Mouse (Mus musculus): ENCODE results near the gene Strip1. TPM values are rescaled to one million over a fixed set of nuclear protein-coding genes. Genes with fewer than 3 reads are reported as not detected.
"Not testable (repeated sequence)": the region's sequence is repeated elsewhere in the genome, so short reads cannot be mapped to it uniquely, and the experiment has no call there.

The Strip1 gene
- total RNA-seq (2017): 17.2 and 21.6 TPM in 2 replicates

GRCm38 (mm10) chr3:107631523-107631958, at the start of gene Strip1:
Strip1 (minus strand) TSS chr3:107631694.
- ATAC-seq (replicated peaks; ENCODE audit: low read depth, poor library complexity, severe bottlenecking): peak; percentile 95

DNA sequence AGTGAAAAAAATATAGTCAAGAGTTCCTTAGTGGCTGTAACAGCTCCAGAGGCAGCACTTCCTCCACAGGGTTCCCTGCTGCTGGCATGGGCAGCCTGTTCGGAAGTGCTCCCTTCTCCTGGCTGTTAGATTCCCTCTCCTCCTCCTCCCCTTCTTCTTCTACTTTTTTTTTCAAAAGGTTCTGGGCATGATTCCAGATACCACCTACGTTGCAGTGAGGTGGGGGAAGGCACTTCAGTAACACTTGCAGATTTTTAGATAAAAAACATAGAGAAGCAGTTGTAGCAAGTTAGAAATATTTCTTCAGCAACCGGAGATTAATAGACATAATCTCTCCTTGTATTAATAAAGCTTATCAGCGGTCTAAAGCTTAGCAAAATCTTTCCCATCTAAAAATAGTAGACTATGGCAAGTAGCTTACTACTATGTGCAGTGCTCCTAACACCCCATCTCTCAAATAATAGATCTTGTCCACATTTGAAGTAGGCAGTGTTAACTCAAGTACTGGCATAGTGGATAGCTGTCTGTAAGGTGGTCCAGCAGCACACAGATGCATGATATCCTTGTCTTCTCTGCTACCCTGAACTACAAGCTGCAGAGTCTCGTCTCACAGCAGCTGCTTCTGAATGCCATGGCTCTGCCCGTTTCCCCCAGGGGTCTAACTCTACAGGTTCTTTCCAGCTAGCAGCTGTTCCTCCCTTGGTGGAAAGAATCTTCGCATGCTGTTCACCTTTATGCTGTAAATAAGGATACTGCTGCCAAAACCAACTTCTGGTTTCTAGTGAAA, 49.5 kb upstream of the Strip1 start:
- peak; percentile 69; the same call in 1 of the 2 replicates for ATAC-seq (replicated peaks; ENCODE audit: low read depth, poor library complexity, severe bottlenecking)

- ATAC-seq (replicated peaks; ENCODE audit: low read depth, poor library complexity, severe bottlenecking): peak; percentile 50; the same call in 1 of the 2 replicates
Measured at GRCm38 (mm10) chr3:107671509-107671908, 40.0 kb upstream of the Strip1 start.

- no peak for ATAC-seq (replicated peaks; ENCODE audit: low read depth, poor library complexity, severe bottlenecking)
Measured at GRCm38 (mm10) chr3:107670500-107670899, 39.0 kb upstream of the Strip1 start.

- ATAC-seq (replicated peaks; ENCODE audit: low read depth, poor library complexity, severe bottlenecking): no peak
Measured at GRCm38 (mm10) chr3:107668786-107669185, 37.3 kb upstream of the Strip1 start.

DNA sequence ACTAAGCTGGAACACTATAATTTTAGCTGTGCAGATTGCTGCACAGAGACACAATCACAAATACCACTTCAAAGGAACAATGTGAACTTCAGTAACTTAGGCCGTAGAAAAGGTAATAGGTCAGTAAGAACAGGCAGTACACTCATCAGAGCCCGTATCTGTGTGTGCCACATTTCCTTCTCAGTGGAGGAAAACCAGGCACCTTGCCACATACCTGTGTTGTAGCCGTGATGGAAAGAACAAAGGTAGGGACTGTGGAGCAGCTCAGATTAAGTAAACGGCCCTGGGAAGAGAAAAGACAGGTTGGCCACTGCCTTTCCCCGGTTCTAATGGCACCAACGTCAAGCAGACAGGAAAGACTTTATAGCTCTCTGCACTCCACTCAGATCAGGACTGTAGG, 35.9 kb upstream of the Strip1 start:
- ATAC-seq (replicated peaks; ENCODE audit: low read depth, poor library complexity, severe bottlenecking): no peak

DNA sequence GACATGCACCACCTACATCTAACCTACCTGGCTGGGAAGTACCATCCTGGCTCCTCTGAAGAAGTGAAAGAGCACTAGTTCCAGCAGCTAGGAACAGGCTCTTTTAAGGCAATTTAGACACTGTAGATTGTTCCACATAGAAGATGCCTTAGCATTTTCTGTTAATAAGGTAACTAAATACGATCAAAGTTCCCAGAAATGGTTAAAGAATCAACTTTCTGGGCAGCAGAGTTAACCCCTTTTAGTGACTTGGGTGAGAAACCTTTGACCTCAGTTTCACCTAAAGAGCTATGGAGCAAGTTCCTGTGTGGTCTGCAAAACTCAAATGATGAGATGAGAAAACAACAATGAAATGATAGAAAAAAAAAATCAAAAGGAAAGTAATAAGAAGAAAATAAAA, 33.1 kb upstream of the Strip1 start:
- no peak for ATAC-seq (replicated peaks; ENCODE audit: low read depth, poor library complexity, severe bottlenecking)

GRCm38 (mm10) chr3:107659000-107659399, 27.5 kb upstream of the Strip1 start:
- no peak for ATAC-seq (replicated peaks; ENCODE audit: low read depth, poor library complexity, severe bottlenecking)

DNA sequence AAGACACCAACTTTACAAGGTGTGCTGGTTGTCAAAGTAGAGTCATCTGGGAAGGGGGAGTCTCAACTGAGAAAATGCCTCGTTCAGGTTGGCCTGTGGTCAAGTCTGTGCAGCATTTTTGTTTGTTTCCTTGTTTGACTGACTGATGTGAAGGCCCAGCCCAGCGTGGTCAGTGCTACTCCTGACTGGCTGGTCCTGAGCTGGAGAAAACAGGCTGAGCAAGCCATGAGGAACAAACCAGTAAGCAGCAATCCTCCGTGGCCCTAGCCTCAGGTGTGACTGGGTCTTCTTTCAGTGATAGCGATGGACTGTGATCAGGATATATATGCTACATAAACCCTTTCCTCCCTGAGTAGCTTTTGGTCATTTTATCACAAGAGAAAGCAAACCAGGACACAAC, 25.4 kb upstream of the Strip1 start:
- no peak for ATAC-seq (replicated peaks; ENCODE audit: low read depth, poor library complexity, severe bottlenecking)

DNA sequence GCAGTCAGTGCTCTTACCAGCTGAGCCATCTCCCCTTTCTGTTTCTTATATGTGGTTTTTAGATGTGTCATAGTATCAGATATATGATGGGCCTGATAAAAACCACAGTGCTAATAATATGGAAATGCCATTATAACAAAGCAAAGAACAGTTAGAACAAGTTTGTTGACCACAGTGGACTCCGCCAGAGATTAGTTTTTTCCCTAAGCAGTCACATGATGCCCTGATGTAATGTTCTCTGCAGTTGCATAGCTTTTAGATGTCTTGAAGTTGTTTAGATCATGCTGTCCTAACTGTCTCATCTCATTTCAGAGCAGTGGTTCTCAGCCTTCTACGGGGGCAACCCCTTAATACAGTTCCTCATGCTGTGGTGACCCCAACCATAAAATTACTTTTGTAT, 24.7 kb upstream of the Strip1 start:
- ATAC-seq (replicated peaks; ENCODE audit: low read depth, poor library complexity, severe bottlenecking): no peak

DNA sequence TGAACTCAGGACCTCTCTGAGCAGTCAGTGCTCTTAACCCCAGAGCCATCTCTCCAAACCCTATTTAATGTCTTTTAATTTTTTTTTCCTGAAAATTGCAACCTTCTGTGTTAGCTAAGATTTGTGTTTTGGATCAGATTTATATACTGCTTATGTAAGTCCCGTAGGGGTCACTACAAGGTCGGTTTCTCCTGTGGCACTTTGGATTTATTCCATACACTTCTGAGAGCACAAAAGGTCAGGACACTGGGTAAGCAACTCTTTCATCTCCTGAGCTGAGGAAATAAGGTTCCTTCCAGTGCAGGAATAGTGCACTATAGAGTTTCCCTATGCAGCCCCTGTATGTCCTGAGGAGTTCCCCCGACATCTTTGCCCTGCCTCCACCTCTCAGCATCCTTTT, 24.0 kb upstream of the Strip1 start:
- no peak for ATAC-seq (replicated peaks; ENCODE audit: low read depth, poor library complexity, severe bottlenecking)

DNA sequence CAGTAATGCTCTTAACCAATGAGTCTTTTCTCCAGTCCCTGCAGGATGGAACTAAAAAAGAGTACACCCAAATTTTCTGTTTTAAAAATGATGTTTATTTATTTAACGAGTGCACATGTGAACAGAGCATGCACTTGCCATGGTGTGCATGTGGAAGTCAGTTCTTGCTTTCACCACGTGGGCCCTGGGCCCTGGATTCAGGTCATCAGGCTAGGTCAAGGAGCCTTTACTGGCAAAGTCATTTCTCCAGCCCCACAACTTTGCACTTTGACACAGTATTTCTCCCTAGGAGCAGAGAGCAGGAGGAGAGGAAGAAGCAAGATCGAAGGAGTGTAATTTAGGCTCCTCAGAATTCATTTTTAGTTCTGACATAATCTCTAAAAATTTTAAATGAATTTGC, 23.4 kb upstream of the Strip1 start:
- no peak for ATAC-seq (replicated peaks; ENCODE audit: low read depth, poor library complexity, severe bottlenecking)

DNA sequence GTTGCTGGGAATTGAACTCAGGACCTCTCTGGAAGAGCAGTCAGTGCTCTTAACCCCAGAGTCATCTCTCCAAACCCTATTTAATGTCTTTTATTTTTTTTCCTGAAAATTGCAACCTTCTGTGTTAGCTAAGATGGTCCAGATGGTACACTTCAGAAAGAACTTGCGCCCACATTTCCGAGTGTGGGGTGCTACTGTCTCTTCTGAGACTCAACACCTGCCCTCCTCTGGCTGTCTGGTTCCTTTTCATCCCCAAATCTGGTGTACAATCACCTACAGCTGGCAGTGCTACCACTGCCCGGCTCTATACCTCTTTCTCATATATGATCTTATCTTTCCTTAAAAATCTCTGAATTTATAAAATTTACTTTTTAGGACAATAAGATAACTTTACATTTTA, 21.5 kb upstream of the Strip1 start:
- no peak for ATAC-seq (replicated peaks; ENCODE audit: low read depth, poor library complexity, severe bottlenecking)

- ATAC-seq (replicated peaks; ENCODE audit: low read depth, poor library complexity, severe bottlenecking): not testable (repeated sequence)
Measured at GRCm38 (mm10) chr3:107650276-107650675, 18.8 kb upstream of the Strip1 start.

DNA sequence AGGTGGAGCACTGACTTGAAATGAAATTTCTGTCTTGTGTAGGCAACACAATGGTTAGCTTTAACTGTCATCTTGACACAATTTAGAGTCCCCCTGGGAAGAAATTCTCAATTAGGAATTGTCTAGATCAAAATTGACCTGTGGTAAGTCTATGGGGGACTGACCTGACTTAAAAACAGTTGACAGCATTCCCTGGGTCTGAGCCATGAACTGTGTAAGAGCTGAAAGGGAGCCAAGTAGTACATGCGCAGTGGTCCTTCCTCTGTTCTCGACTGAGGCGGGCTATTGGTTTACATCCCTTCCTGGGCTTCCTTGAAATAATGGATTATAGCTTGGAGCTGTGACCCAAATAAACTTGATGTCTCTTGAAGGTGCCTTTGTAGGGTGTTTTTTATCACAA, 15.5 kb upstream of the Strip1 start:
- ATAC-seq (replicated peaks; ENCODE audit: low read depth, poor library complexity, severe bottlenecking): no peak

DNA sequence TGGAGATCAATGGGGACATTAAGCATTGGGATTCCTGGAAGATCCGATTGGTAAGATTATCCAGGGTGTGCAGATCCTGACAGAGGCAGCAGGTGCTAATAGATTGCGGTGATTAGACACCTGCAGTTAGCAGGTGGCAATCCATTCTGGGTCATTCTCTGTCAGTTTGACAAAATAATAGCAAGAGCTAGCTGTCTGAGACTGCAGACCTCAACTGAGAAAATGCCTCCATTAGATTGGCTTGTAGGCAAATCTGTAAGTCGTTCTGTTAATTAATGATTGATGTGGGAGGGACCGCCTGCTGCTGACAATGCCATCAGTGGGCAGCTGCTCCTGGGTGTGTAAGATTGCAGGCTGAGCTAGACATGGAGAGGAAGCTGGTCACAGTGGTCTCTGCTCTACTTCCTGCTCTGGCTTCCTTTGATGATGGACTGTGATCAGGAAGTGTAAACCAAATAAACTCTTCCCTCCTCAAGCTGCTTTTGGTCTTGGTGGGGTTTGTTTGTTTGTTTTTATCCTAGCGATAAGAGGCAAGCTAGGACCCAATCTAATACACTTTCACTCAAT, 6.2 kb upstream of the Strip1 start:
- peak; percentile 93 for ATAC-seq (replicated peaks; ENCODE audit: low read depth, poor library complexity, severe bottlenecking)

- ATAC-seq (replicated peaks; ENCODE audit: low read depth, poor library complexity, severe bottlenecking): no peak
Measured at GRCm38 (mm10) chr3:107636236-107636635, 4.7 kb upstream of the Strip1 start.

DNA sequence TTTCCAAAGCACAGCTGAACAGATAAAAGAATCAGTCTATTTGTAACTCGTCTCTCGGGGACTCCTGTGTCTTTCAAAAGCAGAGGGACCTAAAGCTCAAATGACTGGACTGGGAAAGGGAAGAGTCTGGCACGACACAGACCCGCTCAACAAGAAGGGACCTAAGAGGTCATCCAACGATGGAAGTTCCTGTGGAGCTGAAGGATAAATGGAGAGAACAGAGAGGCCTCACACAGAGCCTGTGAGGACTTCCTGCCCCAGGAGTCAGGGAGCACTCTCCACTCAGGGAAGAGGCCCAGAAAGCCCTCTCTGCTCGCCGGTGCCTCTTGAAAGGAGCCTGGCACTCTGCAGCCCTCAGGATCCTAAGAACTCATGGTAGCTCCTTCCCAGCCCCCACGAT, 4.3 kb upstream of the Strip1 start:
- no peak for ATAC-seq (replicated peaks; ENCODE audit: low read depth, poor library complexity, severe bottlenecking)

DNA sequence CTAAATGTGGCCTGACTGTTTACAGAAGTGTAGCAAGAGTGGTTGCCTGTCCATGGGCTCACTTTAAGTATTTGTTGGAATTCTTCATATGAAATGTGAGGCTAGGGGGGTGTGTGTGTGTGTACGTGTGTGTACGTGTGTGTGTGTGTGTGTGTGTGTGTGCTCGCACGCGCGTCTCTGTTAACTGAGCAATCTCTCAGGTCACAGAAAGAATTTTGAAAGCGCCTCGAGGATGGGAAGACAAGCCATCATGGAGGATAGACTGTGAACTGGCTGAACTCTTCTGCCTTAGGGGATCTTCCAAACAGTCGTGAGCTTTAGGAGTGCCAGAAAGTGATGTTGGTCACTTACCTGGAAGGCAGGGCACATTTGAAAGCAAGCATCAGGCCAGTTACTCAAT, 2.4 kb upstream of the Strip1 start:
- no peak for ATAC-seq (replicated peaks; ENCODE audit: low read depth, poor library complexity, severe bottlenecking)

DNA sequence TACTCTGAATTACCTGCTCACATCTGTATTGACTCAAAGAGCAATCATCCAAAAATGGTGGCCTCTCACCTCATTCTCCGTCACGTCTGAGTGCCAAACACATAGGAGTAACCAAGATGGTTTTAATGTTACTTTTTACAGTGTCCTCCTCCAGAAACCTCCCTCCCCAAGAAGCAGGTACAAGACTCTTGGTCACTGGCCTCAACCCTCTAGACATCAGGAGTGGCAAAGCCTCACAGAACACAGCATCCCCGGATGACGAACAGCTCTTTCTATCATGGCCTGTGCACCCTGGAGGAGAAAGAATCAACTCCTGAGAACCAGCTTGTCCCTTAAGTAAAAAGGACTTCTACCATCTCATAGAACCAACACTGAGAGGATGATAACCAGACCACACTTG, 1.3 kb upstream of the Strip1 start:
- ATAC-seq (replicated peaks; ENCODE audit: low read depth, poor library complexity, severe bottlenecking): no peak

- peak; percentile 33 for ATAC-seq (replicated peaks; ENCODE audit: low read depth, poor library complexity, severe bottlenecking)
Measured at GRCm38 (mm10) chr3:107630682-107631522, 592 bp downstream of the Strip1 start, which contains the start of gene Gm10961. Gm10961 (plus strand) TSS chr3:107631322.
